Mouse (Mus musculus) bone marrow macrophage, adult 2 months (primary cell): ENCODE measurements around the gene Htra1.

ENCODE experiments used
- CTCF ChIP-seq: IDR thresholded peaks from 2 replicates; pipeline ENCODE4 v1.5.1; 2012; ENCODE audit warnings: low read depth, mild to moderate bottlenecking, low read length, moderate library complexity
- POLR2A ChIP-seq: IDR thresholded peaks from 2 replicates; pipeline ENCODE4 v1.6.1; 2012; ENCODE audit warnings: mild to moderate bottlenecking, low read depth, low read length, borderline replicate concordance

DNA sequence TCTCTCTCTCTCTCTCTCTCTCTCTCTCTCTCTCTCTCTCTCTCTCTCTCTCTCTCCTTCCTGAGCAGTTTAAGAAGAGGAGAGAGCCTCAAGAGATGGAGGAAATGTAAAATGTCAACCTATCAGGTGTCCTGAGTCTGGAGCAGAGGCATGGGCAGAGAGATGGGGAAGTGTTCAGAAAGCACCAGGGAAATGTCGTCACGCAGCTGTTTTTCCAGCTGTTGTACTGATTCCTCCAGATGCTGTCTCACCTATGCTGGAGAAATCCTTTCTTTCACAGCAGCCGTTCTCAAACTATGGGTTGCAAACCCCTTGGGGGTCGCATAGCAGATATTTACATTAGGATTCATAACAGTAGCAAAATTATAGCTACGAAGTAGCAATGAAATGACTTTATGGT is 30.5 kb downstream of the Htra1 start:
- no peak for TF ChIP-seq CTCF
- no peak for TF ChIP-seq POLR2A
